Mouse (Mus musculus): ENCODE measurements around the gene Ddit4l.
"Not testable (repeated sequence)": the region's sequence is repeated elsewhere in the genome, so short reads cannot be mapped to it uniquely, and the experiment has no call there.

Ddit4l gene

GRCm38 (mm10) chr3:137649112-137649511 lies 27.7 kb downstream of the Ddit4l start:
- DNase-seq = no peak

GRCm38 (mm10) chr3:137652853-137653252 lies 31.4 kb downstream of the Ddit4l start:
- no peak for DNase-seq

- not testable (repeated sequence) for DNase-seq
Measured at GRCm38 (mm10) chr3:137671224-137671623, 49.8 kb downstream of the Ddit4l start, which contains the start of gene Gm21962. Gene Gm21962, plus strand, starts transcription at chr3:137671524.

Measured in kidney, postnatal 10 days (tissue).